Comparison of ENCODE assay signal across 8 mouse cellular contexts in the genomic region with DNA sequence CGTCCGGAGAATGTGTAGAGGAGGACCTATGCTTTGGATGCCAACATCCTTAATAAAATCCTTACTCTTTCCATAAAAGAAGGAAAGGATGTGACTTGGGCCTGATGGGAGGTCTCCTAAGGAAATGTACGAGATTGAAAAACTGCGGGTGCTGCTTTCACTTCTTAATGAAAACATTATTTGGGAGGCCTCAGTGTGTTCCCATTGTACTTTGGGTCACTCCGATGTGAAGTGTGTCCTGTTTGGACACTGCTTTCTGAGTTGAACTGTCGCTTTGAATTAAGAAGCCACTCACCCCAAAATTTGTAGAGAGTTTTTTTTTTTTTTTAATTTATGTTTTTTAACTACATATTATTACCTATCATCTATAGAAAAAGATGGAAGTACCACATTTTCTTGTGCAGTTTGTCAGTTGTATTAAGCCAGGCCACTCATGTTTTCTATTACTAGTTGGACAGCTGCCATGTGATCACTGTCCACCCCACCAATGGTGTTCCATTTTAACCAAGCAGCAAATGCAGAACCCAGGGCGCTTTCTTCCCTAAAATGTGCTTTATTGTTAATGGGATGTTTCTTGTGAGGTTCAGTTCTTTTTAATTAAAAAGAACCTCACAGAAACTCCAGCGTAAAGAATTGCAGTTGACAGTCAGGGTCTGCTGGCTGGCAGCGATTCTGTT. TPM values are rescaled to one million over a fixed set of nuclear protein-coding genes. Genes with fewer than 3 reads are reported as not detected.
A peak's percentile ranks its signal among the peaks of the same experiment; 100 is the strongest.
DNase-seq lines count a peak whose midpoint lies in the region; ATAC-seq and TF ChIP-seq lines count a peak whose summit lies in the region.

No protein-coding gene starts in this region.

- H3K4me3 ChIP-seq in liver, adult 2 months (ENCODE audit: insufficient read depth, low read depth, low read length) = peak overlapping the region; percentile 64
- peak overlapping the region; percentile 77 for H3K4me3 ChIP-seq in embryonic facial prominence, embryonic 10.5 days
- peak overlapping the region; percentile 67 for H3K4me3 ChIP-seq in hindbrain, embryonic 16.5 days (ENCODE audit: low read length)
- H3K4me3 ChIP-seq in midbrain, embryonic 12.5 days = peak overlapping the region; percentile 57

- TF ChIP-seq POLR2A in liver, adult 2 months (IDR thresholded peaks at IDR 0.05; ENCODE audit: extremely low read depth, insufficient read depth, low read length) = no peak

- TF ChIP-seq CTCF in liver, adult 2 months (IDR thresholded peaks at IDR 0.05; ENCODE audit: low read depth, low read length) = no peak

- H3K36me3 ChIP-seq in liver, adult 2 months (ENCODE audit: control insufficient read depth, insufficient read depth, low read length) = no peaks in the 10 kb centered on the region
- no peaks in the 10 kb centered on the region; the same call in 1 of the 2 replicates for H3K36me3 ChIP-seq in embryonic facial prominence, embryonic 10.5 days (replicated peaks)
- no peaks in the 10 kb centered on the region for H3K36me3 ChIP-seq in hindbrain, embryonic 16.5 days (ENCODE audit: control insufficient read depth, insufficient read depth, low read length)
- no peaks in the 10 kb centered on the region for H3K36me3 ChIP-seq in midbrain, embryonic 12.5 days

- ATAC-seq in hindbrain, embryonic 16.5 days = peak; percentile 1; the same call in 1 of the 2 replicates
- no peak; the same call in none of the 2 replicates for ATAC-seq in midbrain, embryonic 12.5 days (ENCODE audit: low FRiP score, low read depth)

- H3K27ac ChIP-seq in liver, adult 2 months (replicated peaks; ENCODE audit: insufficient read depth, low read depth, low read length) = no peak overlapping the region
- H3K27ac ChIP-seq in embryonic facial prominence, embryonic 10.5 days (replicated peaks) = peak overlapping the region; percentile 82
- peak overlapping the region; percentile 78 for H3K27ac ChIP-seq in hindbrain, embryonic 16.5 days (ENCODE audit: low read depth, low read length)
- peak overlapping the region; percentile 81 for H3K27ac ChIP-seq in midbrain, embryonic 12.5 days (replicated peaks)

- H3K4me2 ChIP-seq in hindbrain, embryonic 16.5 days (ENCODE audit: low read length) = peak overlapping the region; percentile 62
- H3K4me2 ChIP-seq in midbrain, embryonic 12.5 days (replicated peaks) = peak overlapping the region; percentile 57

- H3K4me1 ChIP-seq in liver, adult 2 months (ENCODE audit: control insufficient read depth, insufficient read depth, low read length) = no peaks in the 10 kb centered on the region
- H3K4me1 ChIP-seq in embryonic facial prominence, embryonic 10.5 days = 0 out of 2 replicates have a peak, but pooled peaks cover 5% of the 10 kb centered on the region
- H3K4me1 ChIP-seq in hindbrain, embryonic 16.5 days (ENCODE audit: control insufficient read depth, insufficient read depth, low read depth, low read length) = peaks cover 3% of the 10 kb centered on the region; the same call in 1 of the 2 replicates
- H3K4me1 ChIP-seq in midbrain, embryonic 12.5 days = no peaks in the 10 kb centered on the region

- WGBS in liver, adult 2 months = 28% methylated on average over 9 of the region's 9 CpGs
- WGBS in embryonic facial prominence, embryonic 10.5 days = 23% methylated on average over 9 of the region's 9 CpGs
- WGBS in hindbrain, embryonic 16.5 days = 12% methylated on average over 9 of the region's 9 CpGs
- 17% methylated on average over 9 of the region's 9 CpGs for WGBS in midbrain, embryonic 12.5 days

- H3K9ac ChIP-seq in liver, adult 2 months (ENCODE audit: low read depth, low read length) = peak overlapping the region; percentile 90; the same call in 1 of the 2 replicates
- peak overlapping the region; percentile 71 for H3K9ac ChIP-seq in hindbrain, embryonic 16.5 days (ENCODE audit: low read depth, low read length)
- peak overlapping the region; percentile 66 for H3K9ac ChIP-seq in midbrain, embryonic 12.5 days (replicated peaks)

- no peaks in the 10 kb centered on the region for H3K27me3 ChIP-seq in liver, adult 2 months (ENCODE audit: control insufficient read depth, insufficient read depth, low read length)
- H3K27me3 ChIP-seq in embryonic facial prominence, embryonic 10.5 days (replicated peaks; ENCODE audit: low read depth, poor library complexity, severe bottlenecking) = no peaks in the 10 kb centered on the region
- H3K27me3 ChIP-seq in hindbrain, embryonic 16.5 days (replicated peaks; ENCODE audit: control insufficient read depth, insufficient read depth, low read length) = no peaks in the 10 kb centered on the region
- no peaks in the 10 kb centered on the region for H3K27me3 ChIP-seq in midbrain, embryonic 12.5 days

- DNase-seq in liver, adult 2 months (ENCODE audit: extremely low read depth, low read depth, low spot score) = peak; percentile 43
- DNase-seq in liver = no peak
- no peak for DNase-seq in embryonic facial prominence, embryonic 10.5 days (ENCODE audit: low spot score)
- no peak for DNase-seq in thymus, postnatal 36 days
- DNase-seq in left cerebral cortex, postnatal 4 days = no peak
- DNase-seq in layer of hippocampus, postnatal 10 days (ENCODE audit: low spot score in 2 of 2) = no peak

- H3K79me2 ChIP-seq in liver, adult 2 months (ENCODE audit: control insufficient read depth, insufficient read depth, low read length) = no peaks in the 10 kb centered on the region

- no peaks in the 10 kb centered on the region for H3K9me3 ChIP-seq in embryonic facial prominence, embryonic 10.5 days
- H3K9me3 ChIP-seq in hindbrain, embryonic 16.5 days (ENCODE audit: control insufficient read depth, low read length) = no peaks in the 10 kb centered on the region
- no peaks in the 10 kb centered on the region for H3K9me3 ChIP-seq in midbrain, embryonic 12.5 days

- intact Hi-C loops in left cerebral cortex, postnatal 4 days (cut with DNase I) = no loop called here

RNA-seq across cellular contexts. Expression of a gene that starts 29.2 kb away (rescaled TPM):
- 1.8 and 1.9 TPM in 2 replicates for total RNA-seq in liver, adult 2 months (2014; rRNA removed)
- 0.81 and 0.83 TPM in 2 replicates for polyA plus RNA-seq in liver, adult 2 months (2012; rRNA removed)
- polyA plus RNA-seq in embryonic facial prominence, embryonic 10.5 days (2016; fragmentation: Nextera tagmentation; extraction: Ambion mirVana) = 1.3 and 1.6 TPM in 2 replicates
- polyA plus RNA-seq in hindbrain, embryonic 16.5 days (2015; fragmentation: Nextera tagmentation; extraction: Ambion mirVana) = 4.2 TPM in 2 replicates
- 1.3 and 2.4 TPM in 2 replicates for polyA plus RNA-seq in midbrain, embryonic 12.5 days (2016; fragmentation: Nextera tagmentation; extraction: Ambion mirVana)
- total RNA-seq in left cerebral cortex, postnatal 4 days (2021) = 10 to 100 TPM; 11.0 to 12.8 TPM
- total RNA-seq in layer of hippocampus, postnatal 10 days (2021) = 10 to 100 TPM; 14.5 to 14.7 TPM

RNA-seq across cellular contexts. Expression of a gene that starts 42.3 kb away (rescaled TPM):
- 0.65 TPM in 1 of 2 replicates, not detected in the other for total RNA-seq in liver, adult 2 months (2014; rRNA removed)
- polyA plus RNA-seq in liver, adult 2 months (2012; rRNA removed) = not detected in 2 replicates
- polyA plus RNA-seq in embryonic facial prominence, embryonic 10.5 days (2016; fragmentation: Nextera tagmentation; extraction: Ambion mirVana) = 0.43 and 0.76 TPM in 2 replicates
- 3.0 and 3.1 TPM in 2 replicates for polyA plus RNA-seq in hindbrain, embryonic 16.5 days (2015; fragmentation: Nextera tagmentation; extraction: Ambion mirVana)
- polyA plus RNA-seq in midbrain, embryonic 12.5 days (2016; fragmentation: Nextera tagmentation; extraction: Ambion mirVana) = 0.83 and 0.84 TPM in 2 replicates
- 10 to 100 TPM; 15.4 to 15.7 TPM for total RNA-seq in left cerebral cortex, postnatal 4 days (2021)
- 10 to 100 TPM; 27.7 to 34.9 TPM for total RNA-seq in layer of hippocampus, postnatal 10 days (2021)
